Mouse (Mus musculus): ENCODE results near the gene Gm20852. TPM values are rescaled to one million over a fixed set of nuclear protein-coding genes. Genes with fewer than 3 reads are reported as not detected.
"Not testable (repeated sequence)": the region's sequence is repeated elsewhere in the genome, so short reads cannot be mapped to it uniquely, and the experiment has no call there.

The Gm20852 gene
- polyA plus RNA-seq (2014; fragmentation: Nextera tagmentation; extraction: Ambion mirVana), result not detected in 2 replicates

- no CpG with 5 or more reads among the region's 4 CpGs for WGBS
- H3K27me3 ChIP-seq (replicated peaks; ENCODE audit: control insufficient read depth, insufficient read depth, low read length); H3K36me3 ChIP-seq (ENCODE audit: control insufficient read depth, insufficient read depth, low read length); H3K4me1 ChIP-seq (replicated peaks; ENCODE audit: control insufficient read depth, insufficient read depth, low read length); DNase-seq (ENCODE audit: low spot score); H3K4me2 ChIP-seq (ENCODE audit: low read length); H3K9ac ChIP-seq (ENCODE audit: low read length); ATAC-seq (replicated peaks; ENCODE audit: low FRiP score, low TSS enrichment, low read depth); H3K27ac ChIP-seq (ENCODE audit: low read depth); H3K4me3 ChIP-seq (ENCODE audit: low read depth, low read length); H3K9me3 ChIP-seq (ENCODE audit: control insufficient read depth, low read length): not testable (repeated sequence)
These were observed at the start of gene Gm20852 for GRCm38 (mm10) chrY:66742023-66742422. Gene Gm20852, minus strand, starts transcription at chrY:66742123.

Data from intestine, embryonic 14.5 days (tissue).